8 mouse cellular contexts compared by ENCODE assay signal in genomic region chr5:121190210-121190835, GRCm38 (mm10). TPM values are rescaled to one million over a fixed set of nuclear protein-coding genes. Genes with fewer than 3 reads are reported as not detected.
DNase-seq lines count a peak whose midpoint lies in the region; TF ChIP-seq lines count a peak whose summit lies in the region.

No protein-coding gene starts in this region.

- H3K27ac ChIP-seq in limb, embryonic 10.5 days: peak overlapping the region; percentile 94
- H3K27ac ChIP-seq in small intestine, adult 2 months (ENCODE audit: insufficient read depth, low read depth, low read length): no peak overlapping the region

- H3K27me3 ChIP-seq in erythroblast, embryonic 14.5 days (ENCODE audit: control insufficient read depth): no peaks in the 10 kb centered on the region
- H3K27me3 ChIP-seq in limb, embryonic 10.5 days (ENCODE audit: low read depth, poor library complexity, severe bottlenecking): no peaks in the 10 kb centered on the region
- H3K27me3 ChIP-seq in small intestine, adult 2 months (ENCODE audit: control insufficient read depth, insufficient read depth, low read length): no peaks in the 10 kb centered on the region

- peak overlapping the region; percentile 95 for H3K4me3 ChIP-seq in erythroblast, embryonic 14.5 days (replicated peaks)
- peak overlapping the region; percentile 93 for H3K4me3 ChIP-seq in limb, embryonic 10.5 days
- peak overlapping the region; percentile 95 for H3K4me3 ChIP-seq in small intestine, adult 2 months (ENCODE audit: low read depth, low read length)

- H3K9me3 ChIP-seq in erythroblast, embryonic 14.5 days (ENCODE audit: control insufficient read depth, low read length): no peaks in the 10 kb centered on the region
- H3K9me3 ChIP-seq in limb, embryonic 10.5 days (replicated peaks): no peaks in the 10 kb centered on the region

- peaks cover 28% of the 10 kb centered on the region for H3K36me3 ChIP-seq in erythroblast, embryonic 14.5 days (ENCODE audit: control insufficient read depth)
- peaks cover 11% of the 10 kb centered on the region; the same call in 1 of the 2 replicates for H3K36me3 ChIP-seq in limb, embryonic 10.5 days
- no peaks in the 10 kb centered on the region for H3K36me3 ChIP-seq in small intestine, adult 2 months (ENCODE audit: control insufficient read depth, insufficient read depth, low read length)

- no peak for TF ChIP-seq CTCF in small intestine, adult 2 months (IDR thresholded peaks at IDR 0.05; ENCODE audit: extremely low read depth, insufficient read length, insufficient replicate concordance, low read depth, low read length)

- WGBS in limb, embryonic 10.5 days: 32% methylated on average over 21 of the region's 21 CpGs
- WGBS in small intestine, adult 2 months: 23% methylated on average over 21 of the region's 21 CpGs

- TF ChIP-seq POLR2A in small intestine, adult 2 months (IDR thresholded peaks at IDR 0.05; ENCODE audit: low read depth, low read length): no peak

- DNase-seq in ovary, postnatal 10 days (ENCODE audit: low spot score): peak; percentile 11
- DNase-seq in ovary, postnatal 36 days (ENCODE audit: low spot score): no peak
- DNase-seq in limb, embryonic 10.5 days (ENCODE audit: low spot score): no peak
- DNase-seq in urinary bladder, adult 18-20 months (ENCODE audit: low spot score in 2 of 2): no peak
- DNase-seq in layer of hippocampus, postnatal 36 days: no peak
- no peak for DNase-seq in adrenal gland, adult 18-20 months (ENCODE audit: low spot score in 2 of 2)

- H3K4me1 ChIP-seq in erythroblast, embryonic 14.5 days (ENCODE audit: control insufficient read depth): peaks cover 88% of the 10 kb centered on the region
- peaks cover 34% of the 10 kb centered on the region for H3K4me1 ChIP-seq in limb, embryonic 10.5 days
- peaks cover 3% of the 10 kb centered on the region for H3K4me1 ChIP-seq in small intestine, adult 2 months (ENCODE audit: control insufficient read depth, insufficient read depth, insufficient read length, low read length)

RNA-seq across cellular contexts. Expression of gene Ptpn11, which starts 0.9 kb away (rescaled TPM):
- 1.5 and 2.0 TPM in 2 replicates for polyA plus RNA-seq in erythroblast, embryonic 14.5 days (2012)
- polyA plus RNA-seq in limb, embryonic 10.5 days (2016; fragmentation: Nextera tagmentation; extraction: Ambion mirVana): 23.6 and 24.9 TPM in 2 replicates
- polyA plus RNA-seq in small intestine, adult 2 months (2012; rRNA removed): 10.4 and 14.2 TPM in 2 replicates
- 10 to 100 TPM; 96.8 to 96.9 TPM for total RNA-seq in layer of hippocampus, postnatal 36 days (2021)
- 100 to 1,000 TPM; 115 to 136 TPM for total RNA-seq in adrenal gland, adult 18-20 months (2021)

RNA-seq across cellular contexts. Expression of gene Rpl6, which starts 14.0 kb away (rescaled TPM):
- polyA plus RNA-seq in erythroblast, embryonic 14.5 days (2012): 24.9 and 56.7 TPM in 2 replicates
- polyA plus RNA-seq in limb, embryonic 10.5 days (2016; fragmentation: Nextera tagmentation; extraction: Ambion mirVana): 661 and 766 TPM in 2 replicates
- polyA plus RNA-seq in small intestine, adult 2 months (2012; rRNA removed): 116 and 161 TPM in 2 replicates
- total RNA-seq in layer of hippocampus, postnatal 36 days (2021): 100 to 1,000 TPM; 453 to 485 TPM
- 1,000 to 10,000 TPM in 1 of 2 experiments, 100 to 1,000 TPM in 1; 921 to 1,031 TPM for total RNA-seq in adrenal gland, adult 18-20 months (2021)

RNA-seq across cellular contexts. Expression of gene Hectd4, which starts 29.7 kb away (rescaled TPM):
- polyA plus RNA-seq in erythroblast, embryonic 14.5 days (2012): 10.6 and 12.1 TPM in 2 replicates
- polyA plus RNA-seq in limb, embryonic 10.5 days (2016; fragmentation: Nextera tagmentation; extraction: Ambion mirVana): 4.2 and 5.1 TPM in 2 replicates
- 12.2 and 28.8 TPM in 2 replicates for polyA plus RNA-seq in small intestine, adult 2 months (2012; rRNA removed)
- total RNA-seq in layer of hippocampus, postnatal 36 days (2021): 100 to 1,000 TPM; 172 to 181 TPM
- 10 to 100 TPM; 17.6 to 20.4 TPM for total RNA-seq in adrenal gland, adult 18-20 months (2021)
